ENCODE assay signal across 11 mouse cellular contexts in the genomic region with DNA sequence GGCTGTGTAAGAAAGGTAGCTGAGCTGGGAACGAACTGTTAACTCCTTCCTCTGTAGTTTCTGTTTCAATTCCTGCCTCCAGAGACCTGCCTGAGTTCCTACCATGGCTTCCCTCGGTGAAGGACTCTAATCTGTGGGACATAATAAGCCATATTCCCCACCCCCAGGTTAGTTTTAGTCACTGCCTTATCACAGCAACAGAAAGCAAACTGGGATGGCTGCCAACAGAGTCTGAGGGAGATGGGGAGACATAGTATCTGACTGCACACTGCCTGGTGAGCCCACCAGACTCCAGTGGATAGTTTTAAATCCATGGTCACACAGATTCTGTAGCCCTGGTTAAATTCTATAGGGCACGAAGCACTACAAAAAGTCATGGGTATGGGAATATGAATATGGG. TPM values are rescaled to one million over a fixed set of nuclear protein-coding genes. Genes with fewer than 3 reads are reported as not detected.
A peak's percentile ranks its signal among the peaks of the same experiment; 100 is the strongest.
DNase-seq lines count a peak whose midpoint lies in the region; ATAC-seq lines count a peak whose summit lies in the region.
"Had no signal": no experiment of that assay in that cellular context is flagged by ENCODE, and none has a peak within 500 bp of the region (broad histone marks: within the 10 kb centered on the region; RNA-seq: fewer than 3 reads in every experiment).

No protein-coding gene starts in this region.

- peak; percentile 14 to 19 for DNase-seq in cerebellum, postnatal 10 days
- peak; percentile 54 for DNase-seq in layer of hippocampus, adult 11-12 months (ENCODE audit: low spot score)
- DNase-seq in layer of hippocampus, adult 9-10 months (ENCODE audit: low spot score) = no peak
- peak; percentile 13 for DNase-seq in adipocyte (ENCODE audit: low spot score)
- peak; percentile 22 to 44 for DNase-seq in heart, postnatal 14 days
- no peak for DNase-seq in gastrocnemius, postnatal 4 days (ENCODE audit: low spot score in 2 of 2)
- no peak for DNase-seq in urinary bladder, postnatal 36 days (ENCODE audit: low spot score in 2 of 2)
- DNase-seq: cerebellum, adult 9-11 months; gastrocnemius, postnatal 10 days; retina, postnatal 1 day had no signal

- no peak for ATAC-seq in cerebellum, adult (ENCODE audit: insufficient number of reproducible peaks, low FRiP score, low TSS enrichment)

- intact Hi-C loops in heart, postnatal 14 days (cut with DNase I) = no loop called here

RNA-seq across cellular contexts. Expression of gene Akap2, which starts 16.0 kb away (rescaled TPM):
- 100 to 1,000 TPM; 110 to 116 TPM for total RNA-seq in heart, postnatal 14 days (2021)
- 10 to 100 TPM; 53.8 to 60.0 TPM for total RNA-seq in gastrocnemius, postnatal 4 days (2021)

Comparison
In these comparisons a context has a peak if more than half of its experiments do, and no peak if none do; other contexts are left out.
1. DNase-seq: peak in cerebellum, postnatal 10 days (2 of 2), layer of hippocampus, adult 11-12 months (single experiment), adipocyte (single experiment) and heart, postnatal 14 days (2 of 2); none in layer of hippocampus, adult 9-10 months (single experiment), gastrocnemius, postnatal 4 days (0 of 2) and urinary bladder, postnatal 36 days (0 of 2).